Mouse (Mus musculus) liver, embryonic 12.5 days (tissue): ENCODE data around the gene Thoc6. TPM values are rescaled to one million over a fixed set of nuclear protein-coding genes. Genes with fewer than 3 reads are reported as not detected.

Experiments used
- ATAC-seq: fragments of 200-750 bp; cut with Nextera tagmentation; 2 replicates; pipeline ENCODE4 v1.8.0; 2017; ENCODE audit warnings: moderate number of reproducible peaks, mild to moderate bottlenecking, moderate library complexity
- H3K27ac ChIP-seq: fragments of 300-500 bp; sonication (generic); 2 replicates; pipeline ENCODE4 v1.5.1; 2016; ENCODE audit warnings: mild to moderate bottlenecking
- H3K27me3 ChIP-seq: fragments of 300-500 bp; sonication (generic); replicated peaks from 2 replicates; pipeline ENCODE4 v1.6.1; 2016; ENCODE audit warnings: mild to moderate bottlenecking, moderate library complexity
- H3K36me3 ChIP-seq: fragments of 300-500 bp; sonication (generic); 2 replicates; pipeline ENCODE4 v1.6.1; 2016; ENCODE audit warnings: mild to moderate bottlenecking, moderate library complexity
- H3K4me1 ChIP-seq: fragments of 300-500 bp; sonication (generic); 2 replicates; pipeline ENCODE4 v1.6.1; 2016
- H3K4me2 ChIP-seq: fragments of 300-500 bp; sonication (generic); 2 replicates; pipeline ENCODE4 v1.6.1; 2016; ENCODE audit warnings: mild to moderate bottlenecking, moderate library complexity
- H3K4me3 ChIP-seq: fragments of 300-500 bp; sonication (generic); 2 replicates; pipeline ENCODE4 v1.5.1; 2016; ENCODE audit warnings: mild to moderate bottlenecking, moderate library complexity
- H3K9ac ChIP-seq: fragments of 300-500 bp; sonication (generic); 2 replicates; pipeline ENCODE4 v1.6.1; 2016; ENCODE audit warnings: mild to moderate bottlenecking, moderate library complexity
- H3K9me3 ChIP-seq: fragments of 300-500 bp; sonication (generic); replicated peaks from 2 replicates; pipeline ENCODE4 v1.6.1; 2016; ENCODE audit warnings: mild to moderate bottlenecking, moderate library complexity
- WGBS: fragments of 180-500 bp; shearing (Covaris S2); methylation state at CpG from one replicate; pipeline ENCODE4 v1.1.7; 2016; ENCODE audit not compliant: insufficient replicate concordance; 5-methylcytosine and 5-hydroxymethylcytosine counted together
- polyA plus RNA-seq: library from polyadenylated mRNA; unstranded; fragments of >200 nt; fragmentation: Nextera tagmentation; extraction: Ambion mirVana; gene quantifications from 2 replicates; pipeline ENCODE4 v1.2.1, GENCODE M21; 2016

The Thoc6 gene
- polyA plus RNA-seq, 1 experiment from 2014 or later: 36.1 TPM

DNA sequence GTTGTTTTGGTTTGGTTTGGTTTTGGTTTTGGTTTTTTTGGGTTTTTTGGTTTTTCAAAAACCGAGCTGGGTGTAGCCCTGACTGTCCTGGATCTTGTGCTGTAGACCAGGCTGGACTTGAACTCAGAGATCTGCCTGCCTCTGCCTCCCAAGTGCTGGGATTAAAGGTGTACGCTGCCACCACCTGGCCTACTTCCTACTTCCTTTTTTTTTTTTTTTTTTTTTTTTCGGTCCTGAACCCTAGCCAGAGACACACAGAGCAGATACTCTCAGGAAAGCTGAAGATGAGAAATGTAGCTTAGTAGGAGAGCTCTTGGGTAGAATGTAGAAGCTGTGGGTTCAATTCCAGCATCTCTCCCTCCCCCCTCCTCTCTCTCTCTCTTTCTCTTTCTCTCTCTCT is 15.2 kb downstream of the Thoc6 start:
- 56% methylated on average over 3 of the region's 3 CpGs for WGBS
- Histone ChIP-seq H3K27ac (no peak overlapping the region), H3K4me2 (no peak overlapping the region), H3K36me3 (no peaks in the 10 kb centered on the region), H3K4me3 (no peak overlapping the region), H3K9me3 (no peaks in the 10 kb centered on the region), H3K27me3 (peaks cover 65% of the 10 kb centered on the region), H3K9ac (no peak overlapping the region), H3K4me1 (no peaks in the 10 kb centered on the region)
- no peak for ATAC-seq

GRCm38 (mm10) chr17:23654410-23654809 is 19.3 kb downstream of the Thoc6 start:
- Histone ChIP-seq H3K9ac (no peak overlapping the region), H3K27ac (no peak overlapping the region), H3K4me2 (no peak overlapping the region), H3K4me1 (no peaks in the 10 kb centered on the region), H3K4me3 (no peak overlapping the region), H3K27me3 (peaks cover 32% of the 10 kb centered on the region), H3K9me3 (no peaks in the 10 kb centered on the region), H3K36me3 (no peaks in the 10 kb centered on the region)
- 33% methylated on average over 2 of the region's 2 CpGs for WGBS
- ATAC-seq: no peak

- H3K27ac ChIP-seq: no peak overlapping the region
- no peak overlapping the region for H3K4me2 ChIP-seq
- H3K9ac ChIP-seq: no peak overlapping the region
- 37% methylated on average over 6 of the region's 6 CpGs for WGBS
- ATAC-seq: no peak
- no peaks in the 10 kb centered on the region for H3K9me3 ChIP-seq
- H3K36me3 ChIP-seq: no peaks in the 10 kb centered on the region
- H3K27me3 ChIP-seq: peaks cover 29% of the 10 kb centered on the region; the same call in 1 of the 2 replicates
- H3K4me1 ChIP-seq: no peaks in the 10 kb centered on the region
- no peak overlapping the region for H3K4me3 ChIP-seq
Measured at GRCm38 (mm10) chr17:23654001-23654400, 19.7 kb downstream of the Thoc6 start.

- H3K4me2 ChIP-seq: no peak overlapping the region
- no peaks in the 10 kb centered on the region for H3K36me3 ChIP-seq
- no peak overlapping the region for H3K9ac ChIP-seq
- H3K4me1 ChIP-seq: no peaks in the 10 kb centered on the region
- no peak overlapping the region for H3K4me3 ChIP-seq
- ATAC-seq: no peak
- H3K27me3 ChIP-seq: peaks cover 24% of the 10 kb centered on the region; the same call in 1 of the 2 replicates
- no peak overlapping the region for H3K27ac ChIP-seq
- 32% methylated on average over 2 of the region's 2 CpGs for WGBS
- H3K9me3 ChIP-seq: no peaks in the 10 kb centered on the region
Measured at GRCm38 (mm10) chr17:23653324-23653723, 20.4 kb downstream of the Thoc6 start.

DNA sequence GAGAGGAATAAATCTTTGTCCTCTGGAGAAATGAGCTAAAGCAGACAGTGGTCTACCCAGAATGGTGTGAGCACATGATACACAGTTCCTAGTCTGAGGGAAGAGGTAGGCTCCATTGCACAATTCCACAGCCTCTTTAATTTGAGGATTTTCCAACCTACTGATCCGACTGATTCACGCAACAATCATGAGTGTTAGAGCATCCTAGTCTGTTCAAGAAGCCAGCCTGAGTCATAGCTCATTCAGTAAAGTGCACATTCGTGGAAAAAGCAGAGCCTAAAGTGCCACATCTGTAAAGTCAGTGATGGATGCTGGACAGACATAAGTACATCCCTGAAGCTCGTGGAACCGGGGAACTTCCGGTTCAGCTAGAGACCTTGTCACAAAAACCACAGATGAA is 22.3 kb downstream of the Thoc6 start:
- no peak for ATAC-seq
- 63% methylated on average over 6 of the region's 6 CpGs for WGBS

DNA sequence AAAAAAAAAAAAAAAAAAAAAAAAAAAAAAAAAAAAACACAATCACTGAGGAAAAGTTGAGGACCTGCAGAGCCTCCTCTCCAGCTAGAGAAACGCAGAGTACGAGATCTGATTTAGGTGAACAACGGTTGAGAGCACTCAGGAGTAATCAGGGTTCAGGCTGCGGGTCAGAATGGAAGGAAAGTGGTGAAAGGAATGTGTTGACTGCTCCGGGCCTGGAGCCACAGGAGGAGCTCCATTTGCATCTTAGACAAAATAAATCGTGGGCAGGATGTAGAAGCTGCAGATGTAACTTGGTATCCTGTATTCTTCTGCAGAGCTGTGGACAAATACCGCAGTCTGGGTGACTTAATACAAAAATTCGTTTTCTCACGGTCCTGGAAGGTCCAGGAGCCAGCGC is 27.8 kb downstream of the Thoc6 start:
- Histone ChIP-seq H3K27me3 (peaks cover 57% of the 10 kb centered on the region), H3K4me2 (no peak overlapping the region), H3K4me3 (no peak overlapping the region), H3K9ac (no peak overlapping the region), H3K9me3 (no peaks in the 10 kb centered on the region), H3K27ac (no peak overlapping the region), H3K4me1 (no peaks in the 10 kb centered on the region), H3K36me3 (no peaks in the 10 kb centered on the region)
- WGBS: 42% methylated on average over 10 of the region's 10 CpGs
- no peak for ATAC-seq

More for the DNA sequence above, 22.3 kb downstream of the Thoc6 start:
- H3K27ac ChIP-seq: no peak overlapping the region
- peaks cover 26% of the 10 kb centered on the region for H3K27me3 ChIP-seq
- no peaks in the 10 kb centered on the region for H3K9me3 ChIP-seq
- H3K4me1 ChIP-seq: no peaks in the 10 kb centered on the region
- no peaks in the 10 kb centered on the region for H3K36me3 ChIP-seq
- H3K9ac ChIP-seq: no peak overlapping the region
- no peak overlapping the region for H3K4me2 ChIP-seq
- H3K4me3 ChIP-seq: no peak overlapping the region

GRCm38 (mm10) chr17:23644613-23645495 is 28.8 kb downstream of the Thoc6 start, which contains the start of gene Mmp25:
Mmp25 (minus strand) TSS chr17:23645277.
- no peaks in the 10 kb centered on the region for H3K4me1 ChIP-seq
- no peak for ATAC-seq
- H3K4me2 ChIP-seq: peak within 1 kb of the TSS; percentile 64
- no peaks in the 10 kb centered on the region for H3K9me3 ChIP-seq
- 1% methylated on average over 58 of the region's 58 CpGs for WGBS
- H3K4me3 ChIP-seq: peak within 1 kb of the TSS; percentile 44
- no peaks in the 10 kb centered on the region for H3K36me3 ChIP-seq
- peaks cover 56% of the 10 kb centered on the region for H3K27me3 ChIP-seq
- H3K9ac ChIP-seq: peak within 1 kb of the TSS; percentile 9; the same call in 1 of the 2 replicates
- H3K27ac ChIP-seq: no peak within 1 kb of the TSS

DNA sequence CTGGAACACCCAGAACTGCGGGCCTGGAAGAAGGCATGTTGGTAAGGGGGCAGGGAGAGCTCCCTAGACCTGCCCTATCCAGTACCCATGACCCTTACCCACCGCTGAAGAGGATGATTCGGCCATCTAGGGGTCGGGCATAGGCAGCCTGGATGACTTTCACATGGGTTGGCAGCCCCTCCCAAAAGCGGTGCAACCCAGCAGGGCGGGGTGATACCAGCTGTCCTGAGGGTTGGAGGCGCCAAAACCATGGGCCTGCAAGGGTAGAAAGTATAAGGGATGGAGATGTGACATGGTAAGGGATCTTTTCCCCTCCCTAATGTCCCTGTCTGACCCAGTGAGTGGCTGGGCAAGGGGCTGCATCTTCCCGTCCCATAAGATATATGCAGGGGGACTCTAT is 42.4 kb downstream of the Thoc6 start:
- no peak for ATAC-seq

DNA sequence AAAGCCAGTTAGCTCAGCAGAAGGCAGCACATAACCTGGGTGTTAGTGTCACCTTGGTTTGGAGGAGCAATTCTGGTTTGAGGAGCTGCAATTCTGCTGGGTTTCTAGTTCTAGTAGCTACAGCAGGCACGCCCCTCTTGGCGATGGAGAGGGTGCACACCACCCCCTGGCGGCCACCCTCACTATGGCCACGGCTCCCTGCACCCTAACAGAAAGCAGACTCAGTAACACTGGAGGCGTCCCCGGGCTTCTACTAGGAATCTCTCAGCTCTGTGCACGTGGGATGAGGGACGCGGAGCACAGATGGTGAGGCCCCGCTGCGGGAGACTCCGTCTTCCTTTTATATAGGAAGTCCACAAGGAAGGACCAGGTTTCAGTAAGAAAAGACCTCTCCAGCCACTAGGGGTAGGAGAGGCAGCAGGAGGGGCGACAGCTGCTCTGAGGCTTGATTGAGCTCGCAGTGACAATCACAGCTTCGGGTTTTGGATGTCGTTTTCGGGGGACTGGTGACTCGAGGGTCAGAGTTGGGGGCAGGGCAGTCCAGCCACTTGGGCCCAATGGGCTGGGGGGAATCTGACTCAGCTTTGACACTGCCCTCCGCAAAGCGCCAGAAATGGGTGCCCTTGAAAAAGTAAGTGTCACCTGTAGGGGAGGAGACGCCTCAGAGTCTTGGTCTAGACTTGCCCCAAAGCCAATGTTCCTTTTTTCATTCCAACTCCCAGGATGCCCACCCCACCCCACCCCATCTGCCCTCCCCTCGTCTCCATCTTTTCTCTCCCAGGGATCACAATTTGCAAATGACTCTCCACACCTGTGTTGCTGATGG is 43.3 kb downstream of the Thoc6 start:
- H3K4me3 ChIP-seq: no peak overlapping the region
- peak; percentile 64; the same call in 1 of the 2 replicates for ATAC-seq
- peak overlapping the region; percentile 46 for H3K4me2 ChIP-seq
- H3K27ac ChIP-seq: no peak overlapping the region
- H3K9ac ChIP-seq: no peak overlapping the region
- no peaks in the 10 kb centered on the region for H3K9me3 ChIP-seq
- no peaks in the 10 kb centered on the region for H3K36me3 ChIP-seq
- no peaks in the 10 kb centered on the region for H3K4me1 ChIP-seq
- WGBS: 10% methylated on average over 22 of the region's 22 CpGs
- peaks cover 43% of the 10 kb centered on the region for H3K27me3 ChIP-seq

More for the DNA sequence above, 42.4 kb downstream of the Thoc6 start:
- peaks cover 51% of the 10 kb centered on the region for H3K27me3 ChIP-seq
- H3K4me2 ChIP-seq: no peak overlapping the region
- no peaks in the 10 kb centered on the region for H3K4me1 ChIP-seq
- WGBS: 54% methylated on average over 8 of the region's 8 CpGs
- no peak overlapping the region for H3K9ac ChIP-seq
- no peak overlapping the region for H3K4me3 ChIP-seq
- no peaks in the 10 kb centered on the region for H3K36me3 ChIP-seq
- H3K27ac ChIP-seq: no peak overlapping the region
- H3K9me3 ChIP-seq: no peaks in the 10 kb centered on the region

- H3K27me3 ChIP-seq: peaks cover 30% of the 10 kb centered on the region
- H3K4me3 ChIP-seq: no peak overlapping the region
- no peaks in the 10 kb centered on the region for H3K36me3 ChIP-seq
- WGBS: 34% methylated on average over 7 of the region's 7 CpGs
- no peaks in the 10 kb centered on the region for H3K4me1 ChIP-seq
- H3K9me3 ChIP-seq: no peaks in the 10 kb centered on the region
- no peak overlapping the region for H3K27ac ChIP-seq
- H3K4me2 ChIP-seq: no peak overlapping the region
- ATAC-seq: no peak
- H3K9ac ChIP-seq: no peak overlapping the region
Measured at GRCm38 (mm10) chr17:23627813-23628212, 45.9 kb downstream of the Thoc6 start.

GRCm38 (mm10) chr17:23620351-23620750 is 53.3 kb downstream of the Thoc6 start:
- H3K36me3 ChIP-seq: no peaks in the 10 kb centered on the region
- WGBS: 47% methylated on average over 7 of the region's 7 CpGs
- H3K4me1 ChIP-seq: no peaks in the 10 kb centered on the region
- ATAC-seq: no peak
- no peak overlapping the region for H3K9ac ChIP-seq
- no peaks in the 10 kb centered on the region for H3K9me3 ChIP-seq
- H3K4me3 ChIP-seq: no peak overlapping the region
- peaks cover 33% of the 10 kb centered on the region for H3K27me3 ChIP-seq
- no peak overlapping the region for H3K27ac ChIP-seq
- H3K4me2 ChIP-seq: no peak overlapping the region
